Mouse (Mus musculus) Muller cell, postnatal 12 days (primary cell): ENCODE results near the gene Itih4.
A peak's percentile ranks its signal among the peaks of the same experiment; 100 is the strongest.

Source experiments
- DNase-seq: peaks from one replicate; pipeline ENCODE4 v3.0.0-alpha.2; 2015; ENCODE audit errors: inconsistent ontology term

Gene Itih4

DNA sequence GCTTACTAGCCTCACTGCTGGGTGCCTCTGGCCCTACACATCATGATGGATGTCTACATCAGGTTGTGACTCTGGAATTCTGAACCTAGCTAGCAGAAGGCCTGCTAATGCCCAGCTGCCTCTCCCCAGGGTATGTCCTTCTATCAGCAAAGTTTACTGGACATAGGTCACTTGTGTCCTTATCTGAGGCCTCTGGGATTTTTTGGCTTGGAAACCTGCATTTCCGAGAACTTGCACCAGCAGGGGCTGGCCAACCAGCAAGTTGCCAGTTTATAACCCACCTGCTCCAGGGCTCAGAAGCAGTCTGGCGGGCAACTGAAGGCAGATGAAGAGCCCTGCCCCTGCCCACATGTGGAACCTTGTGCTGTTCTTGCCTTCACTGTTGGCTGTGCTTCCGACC lies at the start of gene Itih4:
Gene Itih4, plus strand, starts transcription at position 273 of the 400 bp plus-strand sequence.
- DNase-seq, result no peak

DNA sequence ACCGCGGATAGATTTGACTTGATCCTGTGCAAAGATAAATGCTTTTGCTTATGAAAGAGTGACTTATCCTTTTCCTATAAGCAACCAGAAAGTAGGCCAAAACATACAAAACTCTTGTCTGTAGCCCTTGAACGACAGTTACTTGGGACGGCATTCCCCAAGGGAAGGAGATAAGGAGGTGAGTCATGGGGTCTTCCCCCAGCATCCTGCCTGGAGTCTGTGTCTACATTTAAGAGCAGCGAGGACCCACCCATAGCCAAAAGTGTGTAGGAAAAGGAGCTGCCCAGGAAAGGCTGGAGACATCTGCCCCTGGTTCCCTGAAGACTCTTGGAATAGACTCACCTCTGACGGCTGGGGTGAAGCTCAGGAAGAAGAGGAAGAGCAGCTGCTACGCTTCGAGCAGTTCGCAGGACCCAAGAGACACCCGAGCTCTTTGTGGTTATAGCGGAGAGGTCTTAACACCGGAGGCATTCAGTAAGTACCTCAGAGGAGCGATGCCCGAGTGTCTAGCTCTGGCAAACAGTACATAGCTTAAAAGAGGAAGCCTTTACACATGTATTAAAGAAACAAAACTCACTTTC lies 48.8 kb upstream of the Itih4 start:
- no peak for DNase-seq

DNA sequence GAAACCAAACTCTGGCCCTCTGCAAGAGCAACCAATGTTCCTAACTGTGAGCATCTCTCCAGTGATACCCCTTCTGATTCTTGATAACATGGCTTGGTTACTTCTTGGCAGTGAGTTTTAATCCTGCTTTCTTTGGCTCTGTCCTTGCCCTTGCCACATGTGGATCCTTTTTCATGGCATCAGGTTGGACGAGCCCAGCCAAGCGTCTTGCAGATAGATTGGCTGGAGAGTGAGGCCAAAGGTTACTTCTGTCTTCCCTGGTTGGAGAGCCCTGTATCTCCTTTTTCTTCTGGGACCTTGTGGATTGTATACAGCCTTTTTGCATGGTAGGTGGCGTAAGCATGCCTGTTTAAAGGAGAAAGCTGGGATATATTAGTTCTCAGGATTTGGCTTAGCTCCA lies 42.6 kb upstream of the Itih4 start:
- DNase-seq, result no peak

DNA sequence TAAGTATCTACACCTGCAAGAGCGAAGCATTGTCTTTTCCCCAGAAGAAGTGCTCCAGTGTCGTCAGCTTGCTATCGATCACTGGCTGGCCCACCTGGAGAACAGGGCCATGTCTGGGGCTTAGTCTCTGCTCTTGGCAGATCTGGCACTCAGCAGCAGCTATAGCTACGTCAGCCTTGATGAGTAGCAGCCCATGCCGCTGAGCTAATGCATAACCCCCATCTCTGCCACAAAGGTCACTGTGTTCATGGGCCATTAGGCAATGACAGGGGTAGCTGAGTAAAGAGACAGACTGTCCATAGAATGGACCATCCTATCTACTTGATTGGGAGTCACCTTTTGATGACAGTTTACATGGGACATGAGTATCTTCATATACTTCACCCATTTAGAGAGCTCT lies 35.8 kb upstream of the Itih4 start:
- no peak for DNase-seq

DNA sequence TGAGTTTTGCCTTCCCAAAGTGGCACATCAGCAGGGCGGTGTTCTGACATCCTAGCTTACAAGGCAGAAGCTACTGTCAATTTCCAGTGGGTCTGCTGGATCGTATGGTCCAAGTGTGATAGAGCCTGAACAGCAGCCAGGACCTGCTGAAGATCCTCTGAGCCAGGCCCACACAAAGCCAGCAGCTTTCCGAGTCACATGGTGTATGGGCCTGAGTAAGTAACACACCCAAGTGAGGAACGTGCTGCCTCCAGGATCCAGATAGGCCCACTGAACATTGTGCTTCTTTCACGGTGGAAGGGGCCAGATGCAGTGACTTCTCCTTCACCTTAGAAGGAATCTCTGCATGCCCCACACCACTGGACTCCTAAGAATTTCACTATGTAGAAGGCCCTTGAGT lies 34.0 kb upstream of the Itih4 start:
- no peak for DNase-seq

DNA sequence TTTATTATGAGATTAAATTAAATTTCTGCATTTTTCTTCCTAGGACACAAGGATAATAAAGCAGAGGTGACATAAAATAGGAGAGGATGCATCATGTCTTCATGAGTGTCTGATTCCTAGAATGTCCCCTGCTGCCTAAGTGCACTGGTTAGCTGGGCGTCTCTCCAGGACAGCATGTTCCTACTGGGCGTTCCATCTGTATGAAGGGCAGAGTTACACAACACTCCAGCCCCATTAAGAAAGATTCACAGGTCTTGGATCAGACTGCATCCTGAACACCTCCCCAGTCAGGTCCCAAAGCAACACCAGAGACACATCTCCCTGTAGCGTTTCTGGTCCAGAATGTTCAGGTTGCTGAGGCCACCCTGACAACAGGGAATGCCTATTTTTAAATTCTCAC lies 31.0 kb upstream of the Itih4 start:
- no peak for DNase-seq

DNA sequence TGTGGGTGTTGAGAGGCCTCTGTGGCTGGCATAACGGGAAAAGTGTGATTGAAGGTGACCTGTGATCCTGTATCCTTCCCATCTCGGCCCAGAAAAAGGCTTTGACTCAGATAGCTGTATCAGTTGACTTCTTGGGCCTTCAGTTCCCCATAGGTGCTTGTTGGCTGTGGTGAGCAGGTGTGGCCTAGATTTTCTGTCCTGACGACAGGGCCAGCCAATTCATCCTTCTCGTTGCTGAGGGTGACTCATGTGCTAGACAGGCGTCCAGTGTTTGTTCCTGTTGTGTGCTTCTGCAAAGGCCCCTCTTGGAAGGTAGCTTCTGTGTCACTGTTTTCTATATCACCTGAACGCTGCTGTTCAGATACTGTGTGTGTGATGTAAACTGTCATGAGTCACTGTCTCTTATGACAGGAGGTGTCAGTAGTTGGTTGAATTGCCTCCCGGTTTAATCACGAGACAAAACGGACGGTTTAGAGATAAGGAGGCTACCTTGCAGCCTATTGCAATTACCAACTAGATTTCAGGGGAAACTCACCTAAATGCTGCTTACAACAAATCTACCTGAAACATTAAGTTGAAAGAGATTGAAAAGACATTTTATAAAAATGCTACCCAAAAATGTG lies 29.3 kb upstream of the Itih4 start:
- no peak for DNase-seq

DNA sequence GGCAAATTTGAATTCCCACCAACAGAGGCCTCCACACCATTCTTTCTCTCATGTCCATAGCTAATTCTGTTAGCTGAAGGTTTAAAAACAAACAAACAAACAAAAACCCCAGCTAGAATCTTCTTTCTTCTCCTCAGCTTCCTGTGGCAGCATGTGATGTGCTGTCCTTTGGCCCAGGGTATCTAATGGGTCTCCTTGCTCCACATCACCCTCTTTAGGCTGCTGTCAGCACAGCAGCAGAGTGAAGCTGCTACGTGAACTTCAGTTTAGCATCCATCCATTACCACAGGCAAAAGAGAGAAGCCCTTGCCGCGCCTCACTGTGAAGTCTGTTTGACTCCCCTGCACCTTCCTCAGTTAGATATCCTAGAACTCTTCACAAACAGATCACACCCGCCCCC lies 28.3 kb upstream of the Itih4 start:
- DNase-seq, result no peak

DNA sequence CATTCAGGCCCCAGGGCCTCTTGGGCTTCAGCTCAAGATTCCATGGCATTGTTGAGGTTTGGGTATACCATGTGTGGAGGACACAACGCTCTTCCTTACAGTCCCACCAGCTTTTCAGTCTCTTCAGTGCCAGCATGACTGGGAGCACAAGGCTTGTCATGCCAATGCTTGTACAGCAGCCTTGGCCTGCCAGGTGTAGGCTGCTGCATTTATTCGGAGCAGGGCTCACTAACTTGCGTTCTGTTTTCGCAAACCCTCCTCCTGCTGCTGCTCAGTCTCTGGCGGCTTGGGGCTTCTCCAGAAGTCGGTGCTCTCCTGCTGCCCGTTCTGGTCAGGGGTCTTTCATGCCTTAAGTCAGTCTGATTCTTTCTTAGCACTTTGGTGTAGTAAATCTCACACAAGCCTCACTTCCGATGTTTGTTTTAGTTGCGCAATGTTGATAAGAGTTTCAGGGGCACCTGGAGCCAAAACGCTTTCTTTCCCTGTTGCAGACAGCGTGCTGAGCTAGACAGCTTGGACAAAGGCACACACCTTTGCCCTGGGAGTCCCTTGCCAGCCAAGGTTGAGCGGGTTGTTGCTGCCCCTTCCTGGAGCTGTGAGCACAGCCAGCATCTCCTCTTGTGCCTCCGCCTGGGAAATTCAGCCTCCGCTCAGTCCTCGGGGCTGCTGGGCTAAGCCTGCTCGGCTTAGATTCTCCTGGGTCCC lies 24.7 kb upstream of the Itih4 start:
- no peak for DNase-seq

DNA sequence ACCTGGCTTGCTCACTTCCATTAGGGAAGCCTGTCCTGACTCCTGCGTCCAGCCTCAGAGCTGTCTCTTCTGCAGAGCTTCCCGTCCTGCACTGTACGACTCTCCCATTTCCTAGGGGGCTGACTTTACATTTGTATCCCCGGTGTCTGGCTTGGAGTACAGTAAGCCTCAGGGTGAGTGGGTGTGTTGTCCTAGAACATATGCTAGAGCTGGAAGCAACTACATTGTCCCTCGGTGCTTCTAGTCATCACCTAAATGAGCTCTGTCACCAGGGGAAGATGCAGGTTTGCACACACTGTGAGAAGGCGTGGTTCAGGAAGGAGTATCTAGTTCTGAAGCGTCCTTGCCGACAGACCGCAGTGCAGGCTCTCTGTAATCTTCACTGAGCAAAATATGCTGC lies 23.9 kb upstream of the Itih4 start:
- no peak for DNase-seq

DNA sequence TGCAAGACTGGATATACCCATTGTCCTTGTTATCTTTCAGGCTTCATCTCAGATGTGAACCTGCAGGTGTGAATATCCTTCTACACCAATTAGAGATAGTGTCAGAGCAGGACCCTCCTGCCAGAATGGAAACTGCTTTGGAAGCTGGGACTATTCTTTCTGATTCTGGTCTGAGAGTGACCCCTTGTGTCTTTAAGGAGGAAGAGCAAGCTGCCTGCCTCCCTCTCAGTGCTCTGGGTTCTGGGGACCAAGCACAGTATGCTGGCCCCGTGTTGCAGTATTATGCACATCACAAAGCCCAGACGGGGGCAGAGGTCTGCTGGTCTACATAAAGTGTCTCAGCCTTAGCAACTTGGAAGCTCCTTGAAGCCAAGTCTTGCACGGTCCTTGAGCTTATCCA lies 21.0 kb upstream of the Itih4 start:
- no peak for DNase-seq

DNA sequence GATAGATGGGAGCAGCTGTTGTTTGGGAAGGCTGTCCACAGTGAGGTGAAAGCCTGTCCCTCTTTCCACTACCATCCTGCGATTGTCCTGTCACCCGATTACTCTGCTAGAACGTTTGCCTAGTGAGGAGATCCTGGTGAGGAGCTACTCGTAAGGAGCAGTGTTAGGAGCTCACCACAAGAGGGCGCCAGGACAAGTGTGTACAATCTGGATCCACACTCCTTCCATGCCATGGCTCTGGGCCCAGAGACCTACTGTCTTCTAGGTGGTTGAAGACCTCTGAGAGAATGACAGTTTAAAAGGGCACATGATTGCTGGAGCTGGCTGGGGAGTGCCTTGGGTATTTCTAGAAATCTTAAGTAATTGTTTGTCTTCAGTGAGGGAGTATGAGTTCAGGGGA lies 19.2 kb upstream of the Itih4 start:
- DNase-seq, result peak; percentile 48

DNA sequence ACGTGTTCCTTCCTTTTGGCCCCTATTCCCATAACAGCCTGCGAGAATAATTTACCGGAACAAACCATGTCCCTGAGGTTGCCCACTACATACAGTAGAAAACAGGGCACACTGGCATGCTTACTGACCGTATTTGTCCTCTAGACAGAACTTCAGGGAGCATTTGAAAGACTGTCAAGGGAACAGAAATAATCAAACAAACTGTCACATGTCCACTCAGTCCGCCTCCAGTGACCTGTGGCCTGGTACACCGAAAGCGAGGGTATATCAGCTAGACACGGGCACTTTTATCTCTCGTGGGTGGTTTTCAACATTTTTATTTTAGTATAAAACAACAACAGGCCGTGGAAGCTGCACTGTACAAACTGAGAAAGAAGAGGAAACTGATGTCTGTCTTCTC lies 17.4 kb upstream of the Itih4 start:
- no peak for DNase-seq

DNA sequence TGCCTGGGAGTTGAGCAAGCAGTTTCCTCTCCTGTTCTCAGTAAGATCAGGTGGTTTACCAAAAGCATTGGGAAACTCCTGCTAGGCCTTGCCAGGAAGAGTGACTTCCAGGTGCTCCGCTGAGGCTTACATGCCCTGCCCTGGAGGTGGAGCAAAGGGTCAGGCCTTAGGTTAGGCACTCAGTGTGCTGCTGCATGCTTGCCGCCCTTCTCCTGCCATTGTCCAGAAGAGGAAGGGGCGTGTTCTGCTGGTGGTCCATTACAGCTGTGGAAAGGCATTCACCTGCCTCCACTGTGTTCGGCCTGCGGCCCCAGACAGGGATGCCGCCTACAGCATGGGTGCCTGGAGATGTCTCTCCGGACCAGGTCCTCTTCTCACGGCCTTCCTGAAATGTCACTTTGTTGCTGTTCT lies 16.9 kb upstream of the Itih4 start:
- DNase-seq, result no peak

DNA sequence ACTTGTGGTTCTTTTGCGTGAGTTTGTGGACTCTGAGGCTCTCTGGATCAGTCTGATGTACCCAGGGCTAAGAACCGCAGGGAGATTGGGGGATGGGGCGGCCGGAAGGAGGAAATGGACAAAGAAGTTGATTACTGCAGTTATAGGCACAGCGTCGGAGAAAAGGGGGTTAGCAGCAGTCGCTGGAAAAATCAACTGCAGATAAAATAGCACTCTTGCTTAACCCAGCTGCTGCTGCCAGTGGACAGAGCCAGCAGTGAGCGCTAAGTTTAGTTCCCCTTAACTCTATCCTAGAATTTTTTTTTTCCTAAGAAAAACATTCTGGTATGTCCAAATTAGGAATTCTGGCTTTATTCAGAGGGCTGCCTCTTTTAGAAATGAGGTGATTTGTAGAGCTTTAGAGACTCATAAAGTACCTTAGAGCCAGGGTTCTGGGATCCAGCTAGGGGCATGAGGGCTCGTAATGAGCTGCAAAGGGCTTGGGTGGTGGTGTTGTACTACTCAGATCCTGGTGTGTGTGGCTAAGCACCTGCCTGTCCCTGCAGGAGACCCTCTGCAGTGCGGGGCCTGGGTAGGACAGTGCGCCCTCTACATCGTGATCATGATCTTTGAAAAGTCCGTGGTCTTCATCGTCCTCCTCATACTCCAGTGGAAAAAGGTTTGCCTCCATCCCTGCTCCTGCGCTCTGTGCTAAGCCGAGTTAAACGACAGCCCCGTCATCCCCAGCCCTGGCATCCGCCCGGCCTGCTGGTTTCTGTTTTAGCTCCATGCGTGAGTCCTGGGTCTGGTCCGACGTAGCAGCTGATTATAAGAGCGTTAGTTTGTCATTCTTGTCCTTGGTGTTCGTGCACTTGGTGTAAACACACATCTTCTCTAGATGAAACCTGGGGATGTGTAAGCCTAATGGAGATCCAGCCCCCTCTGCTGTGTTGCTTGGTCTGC lies 15.8 kb upstream of the Itih4 start:
- DNase-seq, result no peak

DNA sequence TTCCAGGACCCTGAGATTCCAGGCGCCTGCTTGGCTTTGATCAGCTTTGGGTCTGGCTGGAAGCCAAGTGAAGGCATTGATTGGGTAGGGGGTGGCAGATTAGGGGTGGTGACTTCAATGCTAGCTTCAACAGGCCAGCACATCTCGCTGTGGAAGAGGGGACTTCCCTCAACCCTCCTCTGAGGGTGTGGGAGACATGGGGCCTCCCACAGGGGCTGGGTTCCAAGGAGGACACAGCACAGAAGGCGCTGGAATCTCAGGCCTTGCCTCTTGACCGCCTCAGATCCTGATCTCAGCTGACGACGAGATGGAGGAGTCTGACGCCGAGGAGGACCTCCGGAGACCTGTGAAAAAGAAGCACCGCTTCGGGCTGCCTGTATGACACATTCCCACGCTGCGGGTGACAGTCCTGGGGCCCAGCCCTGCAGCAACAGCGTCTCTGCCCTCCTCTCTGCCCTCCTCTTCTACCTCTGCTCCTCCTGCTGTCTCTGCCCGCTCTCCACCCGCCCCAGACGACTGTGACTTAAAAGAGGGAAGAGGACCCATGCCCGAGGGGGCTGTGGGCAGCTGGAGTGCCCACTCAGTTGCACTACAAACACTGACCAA lies 12.1 kb upstream of the Itih4 start:
- no peak for DNase-seq

DNA sequence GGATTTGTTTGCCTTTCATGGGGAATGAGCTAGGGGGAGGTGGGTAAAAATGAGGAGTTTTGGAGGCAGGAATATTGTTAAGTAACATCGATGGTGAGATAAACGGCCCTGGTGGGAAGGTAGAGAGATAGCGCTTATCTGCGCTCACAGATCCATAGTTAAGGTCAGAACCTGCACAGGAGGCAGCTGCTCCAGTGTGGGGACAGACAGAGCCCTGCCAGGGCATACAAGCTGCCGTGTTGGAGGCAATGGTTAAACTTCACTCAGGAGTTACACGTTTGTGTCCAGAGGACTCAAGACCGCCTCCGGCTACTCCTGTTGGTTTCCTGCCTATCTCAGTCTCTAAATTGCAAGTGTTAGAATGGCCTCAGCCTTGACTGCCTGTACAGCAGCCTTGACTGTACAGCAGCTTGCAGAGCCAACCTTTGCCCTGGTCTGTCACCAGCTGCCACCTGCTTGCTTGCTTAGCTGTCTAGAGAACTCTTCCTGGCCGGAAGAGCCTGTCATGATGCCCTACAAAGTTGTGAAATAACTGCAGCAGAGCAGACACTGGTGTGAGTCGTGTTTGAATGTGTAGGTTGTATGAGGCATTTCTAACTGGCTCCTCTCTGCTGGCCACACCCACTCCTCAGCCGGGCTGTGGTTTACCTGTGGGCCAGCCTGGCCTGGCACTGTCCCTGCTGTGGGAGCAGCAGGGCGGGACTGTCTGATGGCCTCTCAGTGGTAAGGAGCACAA lies 11.0 kb upstream of the Itih4 start:
- no peak for DNase-seq

DNA sequence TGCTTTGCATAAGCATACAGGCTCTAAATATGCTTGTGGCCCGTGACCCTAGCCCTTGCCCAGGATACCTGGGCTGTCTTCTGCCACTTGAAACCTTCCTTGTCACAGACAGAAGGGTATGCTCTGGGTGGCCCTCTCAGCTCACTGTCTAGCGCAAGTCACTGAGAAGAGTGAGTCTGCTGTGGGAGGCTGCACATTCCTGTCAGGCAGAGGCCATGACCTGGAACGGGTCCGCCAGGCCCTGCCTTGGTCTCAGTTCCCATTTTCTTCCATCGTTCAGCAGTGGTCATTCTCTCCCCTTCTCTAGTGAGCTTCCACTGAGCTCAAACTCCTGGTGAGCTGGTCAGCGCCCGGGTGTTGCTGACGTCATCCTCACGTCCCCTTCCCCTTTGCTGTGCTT lies 10.3 kb upstream of the Itih4 start:
- DNase-seq, result no peak

DNA sequence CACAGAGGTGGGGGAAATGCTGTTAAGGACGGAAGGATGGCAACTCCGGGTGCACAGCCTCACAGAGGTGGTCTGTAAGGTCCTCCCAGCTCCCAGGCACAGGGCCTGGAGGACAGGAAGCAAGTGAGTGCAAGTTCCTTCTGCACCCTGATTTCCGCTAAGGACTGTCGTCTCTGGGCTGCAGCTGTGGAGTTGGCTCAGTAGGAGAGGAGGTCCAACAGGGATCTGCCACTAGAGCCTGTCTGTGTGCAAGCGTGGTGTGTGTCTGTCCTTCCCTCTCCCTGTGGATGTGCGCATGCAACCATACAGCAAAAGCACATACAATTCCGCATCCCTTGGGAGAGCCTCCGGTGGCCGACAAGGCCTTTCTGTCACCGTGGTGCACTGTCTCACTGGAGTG lies 9.8 kb upstream of the Itih4 start:
- DNase-seq, result no peak

DNA sequence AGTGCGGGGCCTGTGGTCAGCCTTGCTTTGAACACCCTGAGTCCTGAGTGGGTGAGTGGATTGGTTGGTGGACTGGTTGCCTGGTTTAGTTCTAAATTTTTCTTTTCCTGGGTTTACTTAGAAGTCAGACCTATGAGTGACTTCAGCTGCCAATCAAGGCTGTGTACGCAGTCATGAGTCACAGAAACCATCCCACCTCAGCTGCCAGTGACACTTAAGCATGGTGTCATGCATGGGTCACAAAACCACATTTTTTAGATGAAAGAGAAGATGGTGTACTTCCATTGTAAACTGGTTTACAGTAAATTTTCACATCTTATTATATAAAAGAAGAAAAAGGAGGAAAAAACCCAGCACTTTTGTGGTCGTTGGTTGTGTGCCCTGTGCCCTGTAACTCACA lies 8.4 kb upstream of the Itih4 start:
- no peak for DNase-seq

DNA sequence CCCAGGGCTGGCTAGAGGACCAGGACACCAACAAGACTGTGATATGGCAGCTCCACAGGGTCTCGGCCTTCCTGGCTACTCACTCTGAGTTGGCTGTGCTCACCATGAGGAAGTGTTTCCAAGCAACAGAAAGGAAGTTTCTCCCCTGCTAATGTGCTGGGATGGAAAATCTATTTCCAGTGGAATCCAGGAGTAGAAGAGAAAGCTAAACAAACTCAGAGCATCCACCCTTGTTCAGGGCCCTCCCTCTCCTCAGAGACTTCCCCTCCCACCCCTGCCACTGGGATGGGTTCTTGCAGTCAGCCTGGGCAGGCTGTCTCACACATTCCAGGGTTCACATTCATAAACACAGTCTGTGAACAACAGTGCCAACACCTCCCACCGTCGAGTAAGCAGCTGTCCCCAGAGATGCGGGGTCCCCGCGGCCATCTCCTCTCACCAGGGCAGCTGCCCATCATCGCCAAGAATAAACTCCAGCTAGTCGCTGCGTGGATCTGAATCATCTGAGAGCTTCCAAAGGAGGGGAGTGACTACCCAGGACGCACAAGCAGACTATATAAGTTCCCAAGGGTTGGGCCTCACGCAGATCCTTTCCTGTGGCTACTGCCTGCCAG lies 7.2 kb upstream of the Itih4 start, which contains the start of gene Mustn1:
Gene Mustn1, plus strand, starts transcription at position 243 of the 614 bp plus-strand sequence.
- DNase-seq, result peak; percentile 54
